Mouse (Mus musculus) intestine, embryonic 14.5 days (tissue): Measurements from ENCODE around the gene Ldb2. TPM values are rescaled to one million over a fixed set of nuclear protein-coding genes. Genes with fewer than 3 reads are reported as not detected.

ENCODE experiments used
- ATAC-seq: fragments of 200-750 bp; cut with Nextera tagmentation; replicated peaks from 2 replicates; pipeline ENCODE4 v1.8.0; 2017; ENCODE audit warnings: low read depth, moderate number of reproducible peaks, moderate TSS enrichment, moderate library complexity; ENCODE audit not compliant: low FRiP score, low TSS enrichment
- DNase-seq: peaks from one replicate; pipeline ENCODE4 v3.0.0-alpha.2; 2018; ENCODE audit warnings: low spot score
- H3K27ac ChIP-seq: fragments of 300-500 bp; sonication (generic); 2 replicates; pipeline ENCODE4 v1.5.1; 2014; ENCODE audit warnings: low read depth, mild to moderate bottlenecking, control low read depth
- H3K27me3 ChIP-seq: fragments of 300-500 bp; sonication (generic); replicated peaks from 2 replicates; pipeline ENCODE4 v1.6.1; 2014; ENCODE audit warnings: low read length, control low read depth; ENCODE audit not compliant: control insufficient read depth, insufficient read depth
- H3K36me3 ChIP-seq: fragments of 300-500 bp; sonication (generic); 2 replicates; pipeline ENCODE4 v1.6.1; 2014; ENCODE audit warnings: low read length, control low read depth; ENCODE audit not compliant: control insufficient read depth, insufficient read depth
- H3K4me1 ChIP-seq: fragments of 300-500 bp; sonication (generic); replicated peaks from 2 replicates; pipeline ENCODE4 v1.6.1; 2014; ENCODE audit warnings: low read length, control low read depth, mixed read lengths; ENCODE audit not compliant: control insufficient read depth, insufficient read depth
- H3K4me2 ChIP-seq: fragments of 300-500 bp; sonication (generic); 2 replicates; pipeline ENCODE4 v1.6.1; 2014; ENCODE audit warnings: low read length
- H3K4me3 ChIP-seq: fragments of 300-500 bp; sonication (generic); 2 replicates; pipeline ENCODE4 v1.5.1; 2014; ENCODE audit warnings: low read depth, low read length, control low read depth, mixed read lengths
- H3K9ac ChIP-seq: fragments of 300-500 bp; sonication (generic); 2 replicates; pipeline ENCODE4 v1.6.1; 2014; ENCODE audit warnings: mild to moderate bottlenecking, low read length
- H3K9me3 ChIP-seq: fragments of 300-500 bp; sonication (generic); 2 replicates; pipeline ENCODE4 v1.6.1; 2016; ENCODE audit warnings: low read length, control low read depth; ENCODE audit not compliant: control insufficient read depth
- WGBS: fragments of 180-500 bp; shearing (Covaris S2); extraction: QIAGEN DNeasy Blood & Tissue Kit; methylation state at CpG from one replicate; pipeline ENCODE4 v1.1.7; 2014; 5-methylcytosine and 5-hydroxymethylcytosine counted together
- polyA plus RNA-seq: library from polyadenylated mRNA; unstranded; fragments of >200 nt; fragmentation: Nextera tagmentation; extraction: Ambion mirVana; gene quantifications from 2 replicates; pipeline ENCODE4 v1.2.1, GENCODE M21; 2014

The Ldb2 gene
- polyA plus RNA-seq, 1 experiment from 2014 or later = 61.9 TPM

DNA sequence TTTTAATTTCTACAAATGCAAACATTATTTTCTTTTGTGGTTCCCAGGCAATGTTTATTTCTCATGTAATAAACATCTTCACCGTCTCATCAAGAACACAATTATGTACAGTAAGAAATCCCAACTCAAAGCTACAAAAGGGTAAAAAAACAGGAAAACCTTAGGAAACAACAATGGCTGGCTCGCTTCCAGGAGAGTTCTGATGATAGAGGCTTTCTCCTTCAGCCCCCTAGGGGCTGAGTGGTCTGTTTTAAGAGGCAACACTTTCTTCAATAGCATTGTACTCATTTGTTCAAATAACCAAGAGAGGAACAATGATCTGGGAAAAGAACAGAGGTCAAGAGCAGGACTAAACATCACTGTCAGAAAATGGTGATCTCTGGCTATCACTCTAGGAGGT, 173.4 kb downstream of the Ldb2 start:
- H3K27ac ChIP-seq = no peak overlapping the region
- no peaks in the 10 kb centered on the region for H3K9me3 ChIP-seq
- no peaks in the 10 kb centered on the region for H3K36me3 ChIP-seq
- H3K9ac ChIP-seq = no peak overlapping the region
- no peak for DNase-seq
- ATAC-seq = no peak
- no peaks in the 10 kb centered on the region for H3K27me3 ChIP-seq
- H3K4me1 ChIP-seq = no peaks in the 10 kb centered on the region
- 70% methylated on average over 2 of the region's 2 CpGs for WGBS
- H3K4me3 ChIP-seq = no peak overlapping the region
- H3K4me2 ChIP-seq = no peak overlapping the region

DNA sequence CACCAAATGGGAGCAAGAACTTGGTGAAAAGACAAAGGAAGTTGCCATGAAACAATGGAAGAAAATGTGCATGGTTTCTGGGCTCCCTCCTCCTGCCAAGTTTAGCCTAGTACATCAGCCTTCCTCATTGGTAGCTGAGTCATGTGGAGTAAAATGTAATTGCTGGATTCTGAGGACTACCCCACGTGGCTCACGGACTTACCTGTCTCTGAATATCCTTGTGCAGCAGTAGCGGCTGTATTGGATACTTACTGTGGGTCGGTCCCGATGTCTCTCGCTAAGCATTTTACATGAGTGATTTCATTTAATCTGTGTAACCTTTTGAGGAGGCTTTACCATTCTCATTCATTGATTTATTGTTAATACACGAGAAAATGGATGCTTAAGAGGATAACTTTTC, 183.8 kb downstream of the Ldb2 start:
- Histone ChIP-seq H3K36me3 (no peaks in the 10 kb centered on the region), H3K4me2 (no peak overlapping the region), H3K27me3 (no peaks in the 10 kb centered on the region), H3K4me1 (peaks cover 5% of the 10 kb centered on the region; the same call in 1 of the 2 replicates), H3K9me3 (no peaks in the 10 kb centered on the region), H3K9ac (no peak overlapping the region), H3K27ac (no peak overlapping the region), H3K4me3 (no peak overlapping the region)
- DNase-seq (no peak), ATAC-seq (no peak)
- WGBS = 87% methylated on average over 7 of the region's 7 CpGs

DNA sequence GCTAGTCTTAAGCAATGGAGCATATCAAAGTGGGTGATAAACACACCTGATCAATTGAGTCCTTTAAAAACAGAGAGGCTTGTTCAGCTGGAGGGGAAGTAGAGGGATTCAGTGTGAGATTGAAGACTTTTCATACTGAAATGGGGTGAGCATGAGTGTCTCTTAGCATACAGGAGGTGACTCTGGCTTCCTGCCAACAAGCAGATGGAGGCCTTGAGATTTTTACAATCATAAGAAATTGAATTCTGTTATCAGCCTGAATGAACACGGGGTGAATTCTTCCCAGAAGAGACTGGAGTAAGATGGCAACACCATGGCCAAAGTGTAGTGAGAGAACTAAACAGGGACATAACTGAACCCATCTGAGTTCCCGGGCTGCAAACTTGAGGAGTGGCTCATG, 190.6 kb downstream of the Ldb2 start:
- H3K36me3 ChIP-seq = no peaks in the 10 kb centered on the region
- DNase-seq (no peak), ATAC-seq (no peak)
- no peak overlapping the region for H3K27ac ChIP-seq
- WGBS = 58% methylated on average over 2 of the region's 2 CpGs
- H3K9me3 ChIP-seq = no peaks in the 10 kb centered on the region
- no peak overlapping the region for H3K4me3 ChIP-seq
- no peaks in the 10 kb centered on the region for H3K27me3 ChIP-seq
- H3K4me2 ChIP-seq = no peak overlapping the region
- H3K9ac ChIP-seq = no peak overlapping the region
- peaks cover 4% of the 10 kb centered on the region; the same call in 1 of the 2 replicates for H3K4me1 ChIP-seq

DNA sequence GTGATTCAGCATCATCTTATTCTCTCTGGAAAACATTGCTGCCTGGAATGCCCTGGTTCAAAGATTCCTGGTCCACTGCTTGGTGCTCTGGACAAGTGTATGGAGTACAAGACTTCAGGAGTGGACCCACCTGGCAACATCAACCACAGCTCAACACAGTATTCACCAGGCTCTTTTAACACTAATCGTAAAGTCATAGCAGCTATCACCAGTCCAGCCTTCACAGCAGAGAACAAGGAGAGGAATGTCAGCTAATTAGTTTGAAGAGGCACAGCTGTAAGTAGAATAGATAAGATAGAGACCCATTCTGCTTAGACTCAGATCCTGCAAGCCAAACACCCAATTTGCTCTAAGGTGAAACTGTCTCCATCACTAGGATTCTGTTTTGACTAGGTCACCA, 198.1 kb downstream of the Ldb2 start:
- Histone ChIP-seq H3K9me3 (no peaks in the 10 kb centered on the region), H3K4me2 (no peak overlapping the region), H3K36me3 (no peaks in the 10 kb centered on the region), H3K27ac (no peak overlapping the region), H3K4me1 (no peaks in the 10 kb centered on the region; the same call in 1 of the 2 replicates), H3K9ac (no peak overlapping the region), H3K27me3 (no peaks in the 10 kb centered on the region), H3K4me3 (no peak overlapping the region)
- 35% methylated on average over 1 of the region's 1 CpGs for WGBS
- no peak for ATAC-seq
- DNase-seq = no peak

DNA sequence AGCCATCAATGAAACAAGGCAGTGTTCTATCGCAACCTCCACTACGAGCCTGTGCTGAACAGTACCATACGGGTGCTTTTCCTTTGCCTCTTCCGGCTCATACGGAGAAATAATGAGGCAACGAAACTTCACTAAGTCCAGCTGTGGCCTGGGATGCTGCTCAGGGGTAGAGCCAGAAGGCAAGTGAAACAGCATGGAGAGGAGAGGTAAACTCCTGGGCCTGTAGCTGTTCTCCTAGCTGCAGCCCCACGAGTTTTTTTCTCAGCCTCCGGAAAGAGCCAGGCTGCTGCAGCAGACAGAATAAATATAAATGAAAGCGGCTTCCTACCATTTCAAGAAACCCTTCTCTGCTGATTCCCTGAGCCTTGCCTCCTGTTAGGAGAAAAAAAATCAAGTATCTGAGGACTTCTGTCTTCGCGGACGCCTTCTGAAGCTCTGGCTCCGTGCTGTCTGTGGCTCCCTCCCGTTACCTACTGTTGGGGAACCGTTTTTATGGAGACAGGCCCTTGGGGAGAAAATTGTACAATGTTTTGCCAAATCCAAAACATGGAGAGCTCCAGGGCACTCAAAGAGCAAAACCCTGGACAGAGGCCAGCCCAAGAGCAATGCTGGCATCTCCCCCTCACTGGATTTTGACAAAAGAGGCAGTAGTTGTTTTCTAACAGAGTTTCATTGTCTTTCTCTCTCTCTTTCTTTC, 205.8 kb downstream of the Ldb2 start:
- Histone ChIP-seq H3K4me1 (peaks cover 19% of the 10 kb centered on the region), H3K9me3 (no peaks in the 10 kb centered on the region), H3K4me2 (peak overlapping the region; percentile 3; the same call in 1 of the 2 replicates), H3K27ac (peak overlapping the region; percentile 76), H3K4me3 (no peak overlapping the region), H3K27me3 (no peaks in the 10 kb centered on the region), H3K9ac (no peak overlapping the region), H3K36me3 (no peaks in the 10 kb centered on the region)
- ATAC-seq (no peak), DNase-seq (peak; percentile 55)
- 36% methylated on average over 15 of the region's 15 CpGs for WGBS

DNA sequence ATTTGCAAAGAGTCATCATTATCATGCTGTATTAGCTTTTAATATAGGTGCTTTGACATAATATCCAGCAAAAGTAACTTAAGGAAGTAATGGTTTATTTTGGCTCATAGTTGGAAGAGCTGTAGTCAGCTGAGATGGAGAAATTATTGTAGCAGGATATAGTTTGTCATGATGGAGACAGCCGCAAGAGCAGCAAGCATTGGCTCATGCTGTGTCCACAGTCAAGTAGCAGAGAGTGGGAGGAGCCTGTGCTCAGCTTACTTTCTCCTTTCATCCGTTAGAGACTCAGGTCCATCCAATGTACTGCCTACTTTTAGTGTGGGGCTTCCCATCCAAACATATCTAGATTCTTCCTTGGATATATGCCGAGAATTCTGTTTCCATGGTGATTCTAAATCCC, 208.7 kb downstream of the Ldb2 start:
- 73% methylated on average over 3 of the region's 3 CpGs for whole genome bisulfite sequencing
- Histone ChIP-seq H3K36me3 (no peaks in the 10 kb centered on the region), H3K9ac (no peak overlapping the region), H3K4me1 (peaks cover 25% of the 10 kb centered on the region), H3K27me3 (no peaks in the 10 kb centered on the region), H3K27ac (no peak overlapping the region), H3K4me3 (no peak overlapping the region), H3K9me3 (no peaks in the 10 kb centered on the region), H3K4me2 (no peak overlapping the region)
- ATAC-seq (no peak), DNase-seq (no peak)

DNA sequence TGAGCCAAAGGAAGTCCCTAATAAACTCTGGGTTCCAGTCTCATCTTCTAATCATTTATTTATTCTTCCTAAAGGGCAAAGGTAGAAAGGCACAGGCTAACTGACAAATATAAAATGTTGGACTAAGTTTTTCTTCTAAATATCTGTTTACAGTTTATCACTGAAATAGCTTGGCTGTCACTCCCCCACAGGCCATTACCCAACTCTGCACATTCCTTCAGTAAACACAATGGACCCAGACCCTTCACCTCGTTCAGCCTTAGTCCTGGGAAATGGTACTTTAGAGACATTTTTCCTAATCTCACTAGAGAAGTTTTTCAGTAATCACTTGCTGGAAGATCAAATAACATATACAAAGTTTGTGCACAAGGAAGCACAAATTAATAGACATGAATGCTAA, 210.2 kb downstream of the Ldb2 start:
- DNase-seq (no peak), ATAC-seq (no peak)
- no peak overlapping the region for H3K27ac ChIP-seq
- H3K9ac ChIP-seq = no peak overlapping the region
- H3K4me3 ChIP-seq = no peak overlapping the region
- H3K27me3 ChIP-seq = no peaks in the 10 kb centered on the region
- H3K36me3 ChIP-seq = no peaks in the 10 kb centered on the region
- H3K9me3 ChIP-seq = no peaks in the 10 kb centered on the region
- WGBS = 15% methylated on average over 1 of the region's 1 CpGs
- H3K4me1 ChIP-seq = peaks cover 25% of the 10 kb centered on the region
- H3K4me2 ChIP-seq = no peak overlapping the region

DNA sequence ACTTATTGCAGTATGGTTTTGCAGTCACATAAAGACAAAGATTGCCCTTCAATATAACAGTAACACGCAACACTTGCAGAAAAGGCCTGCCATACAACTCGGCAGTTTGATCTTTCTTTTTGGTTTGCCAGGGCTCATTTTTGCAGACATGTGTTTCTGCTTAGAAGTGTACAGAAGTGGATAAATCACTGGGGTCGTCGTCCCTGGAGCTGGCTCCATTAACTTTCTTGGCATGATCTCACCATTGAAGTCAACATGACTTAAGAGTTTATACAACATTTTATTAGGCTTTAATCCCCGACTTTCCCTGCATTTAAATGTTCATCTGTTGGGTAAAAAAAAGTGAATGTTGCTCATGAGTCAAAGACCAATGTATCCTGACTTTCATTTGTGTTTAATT, 212.9 kb downstream of the Ldb2 start:
- ATAC-seq = no peak

DNA sequence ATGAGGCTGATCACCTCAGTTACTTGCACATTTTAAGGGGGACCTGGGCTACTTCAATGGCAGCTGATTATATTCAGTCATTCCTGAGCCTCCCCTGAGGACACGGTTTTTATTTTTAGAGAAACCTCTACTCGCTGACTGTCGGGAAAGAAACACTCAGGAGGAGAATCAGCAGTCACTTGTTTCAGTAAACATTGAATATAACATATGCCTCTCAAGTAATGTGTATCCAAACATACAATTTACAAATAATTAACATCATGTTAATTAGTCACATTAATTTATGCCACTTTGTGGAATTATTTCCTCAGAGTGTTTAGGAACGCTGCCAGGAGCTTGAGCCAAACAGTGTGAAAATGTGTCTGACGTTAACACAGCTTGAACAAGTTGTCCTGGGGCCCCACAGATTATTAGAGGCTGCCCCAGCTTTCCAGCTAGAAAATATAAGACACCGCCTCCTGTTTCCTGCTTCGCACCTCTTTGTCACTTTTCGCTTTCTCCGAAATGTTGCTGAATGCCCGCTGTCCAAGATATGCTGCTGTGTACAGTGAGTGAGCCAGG, 219.5 kb downstream of the Ldb2 start:
- 53% methylated on average over 10 of the region's 10 CpGs for WGBS
- DNase-seq = no peak
- Histone ChIP-seq H3K27me3 (no peaks in the 10 kb centered on the region), H3K27ac (0 out of 2 replicates have a peak overlapping the region, but pooled peaks have one; percentile 12), H3K9ac (no peak overlapping the region), H3K4me3 (no peak overlapping the region), H3K36me3 (no peaks in the 10 kb centered on the region), H3K4me2 (no peak overlapping the region), H3K9me3 (no peaks in the 10 kb centered on the region), H3K4me1 (peaks cover 20% of the 10 kb centered on the region)
- ATAC-seq = no peak

More for the DNA sequence above, 212.9 kb downstream of the Ldb2 start:
- DNase-seq = no peak
- WGBS = 35% methylated on average over 5 of the region's 5 CpGs
- Histone ChIP-seq H3K9ac (no peak overlapping the region), H3K4me2 (no peak overlapping the region), H3K4me1 (peaks cover 16% of the 10 kb centered on the region), H3K36me3 (no peaks in the 10 kb centered on the region), H3K27me3 (no peaks in the 10 kb centered on the region), H3K9me3 (no peaks in the 10 kb centered on the region), H3K4me3 (no peak overlapping the region), H3K27ac (0 out of 2 replicates have a peak overlapping the region, but pooled peaks have one; percentile 18)
